Mouse (Mus musculus): ENCODE data around the gene Klhl40. TPM values are rescaled to one million over a fixed set of nuclear protein-coding genes. Genes with fewer than 3 reads are reported as not detected.

Gene Klhl40
- polyA plus RNA-seq, 1 experiment from 2014 or later = 14.0 TPM

GRCm38 (mm10) chr9:121830243-121830955, 53.0 kb downstream of the Klhl40 start:
- H3K4me3 ChIP-seq = no peak overlapping the region
- WGBS = 80% methylated on average over 6 of the region's 6 CpGs
- no peak overlapping the region for H3K27ac ChIP-seq
- H3K4me2 ChIP-seq = no peak overlapping the region
- H3K9ac ChIP-seq = no peak overlapping the region
- no peak; the same call in 1 of the 2 replicates for ATAC-seq (ENCODE audit: insufficient number of reproducible peaks, low FRiP score, low TSS enrichment, low read depth)
- H3K36me3 ChIP-seq = no peaks in the 10 kb centered on the region
- peaks cover 4% of the 10 kb centered on the region; the same call in 1 of the 2 replicates for H3K4me1 ChIP-seq
- H3K27me3 ChIP-seq = no peaks in the 10 kb centered on the region
- H3K9me3 ChIP-seq = no peaks in the 10 kb centered on the region

GRCm38 (mm10) chr9:121830956-121831293, 53.5 kb downstream of the Klhl40 start:
- Histone ChIP-seq H3K4me3 (no peak overlapping the region), H3K27me3 (no peaks in the 10 kb centered on the region), H3K9ac (no peak overlapping the region), H3K4me1 (peaks cover 4% of the 10 kb centered on the region; the same call in 1 of the 2 replicates), H3K9me3 (no peaks in the 10 kb centered on the region), H3K36me3 (no peaks in the 10 kb centered on the region), H3K27ac (no peak overlapping the region), H3K4me2 (no peak overlapping the region)
- ATAC-seq (ENCODE audit: insufficient number of reproducible peaks, low FRiP score, low TSS enrichment, low read depth) = no peak
- 22% methylated on average over 6 of the region's 6 CpGs for WGBS

Other genes starting within 250 kb of the Klhl40 start
- gene Lyzl4, start 135.5 kb upstream of the Klhl40 start, polyA plus RNA-seq (2015; fragmentation: Nextera tagmentation; extraction: Ambion mirVana) = 0.24 and 0.48 TPM in 2 replicates
- gene Vipr1, start 134.9 kb upstream of the Klhl40 start, polyA plus RNA-seq (2015; fragmentation: Nextera tagmentation; extraction: Ambion mirVana) = 0.47 and 0.60 TPM in 2 replicates
- gene Sec22c, start 72.1 kb upstream of the Klhl40 start, polyA plus RNA-seq (2015; fragmentation: Nextera tagmentation; extraction: Ambion mirVana) = 11.7 and 12.2 TPM in 2 replicates
- gene Ss18l2, start 67.3 kb upstream of the Klhl40 start, polyA plus RNA-seq (2015; fragmentation: Nextera tagmentation; extraction: Ambion mirVana) = 117 and 119 TPM in 2 replicates
- gene Nktr, start 58.4 kb upstream of the Klhl40 start, polyA plus RNA-seq (2015; fragmentation: Nextera tagmentation; extraction: Ambion mirVana) = 68.1 and 76.9 TPM in 2 replicates
- 16.2 and 29.6 TPM in 2 replicates for gene Zfp651, start 18.3 kb upstream of the Klhl40 start, polyA plus RNA-seq (2015; fragmentation: Nextera tagmentation; extraction: Ambion mirVana)
- 1.4 and 5.5 TPM in 2 replicates for gene Hhatl, start 14.9 kb downstream of the Klhl40 start, polyA plus RNA-seq (2015; fragmentation: Nextera tagmentation; extraction: Ambion mirVana)
- gene Ccdc13, start 61.9 kb downstream of the Klhl40 start, polyA plus RNA-seq (2015; fragmentation: Nextera tagmentation; extraction: Ambion mirVana) = 0.35 and 0.46 TPM in 2 replicates
- 333 and 347 TPM in 2 replicates for gene Higd1a, start 80.8 kb downstream of the Klhl40 start, polyA plus RNA-seq (2015; fragmentation: Nextera tagmentation; extraction: Ambion mirVana)
- gene Ackr2, start 120.7 kb downstream of the Klhl40 start, polyA plus RNA-seq (2015; fragmentation: Nextera tagmentation; extraction: Ambion mirVana) = 0.51 and 0.92 TPM in 2 replicates
- not detected in 2 replicates for gene Cyp8b1, start 138.7 kb downstream of the Klhl40 start, polyA plus RNA-seq (2015; fragmentation: Nextera tagmentation; extraction: Ambion mirVana)
- gene Fam198a, start 173.4 kb downstream of the Klhl40 start, polyA plus RNA-seq (2015; fragmentation: Nextera tagmentation; extraction: Ambion mirVana) = 7.6 and 10.0 TPM in 2 replicates
- gene Pomgnt2, start 219.5 kb downstream of the Klhl40 start, polyA plus RNA-seq (2015; fragmentation: Nextera tagmentation; extraction: Ambion mirVana) = 20.5 and 20.7 TPM in 2 replicates